In genomic region chrX:159954430-159954779, GRCm38 (mm10) we compare ENCODE assay signal across 14 mouse cellular contexts. TPM values are rescaled to one million over a fixed set of nuclear protein-coding genes. Genes with fewer than 3 reads are reported as not detected.
DNase-seq lines count a peak whose midpoint lies in the region; ATAC-seq and TF ChIP-seq lines count a peak whose summit lies in the region.
"Had no signal": no experiment of that assay in that cellular context is flagged by ENCODE, and none has a peak within 500 bp of the region (broad histone marks: within the 10 kb centered on the region; RNA-seq: fewer than 3 reads in every experiment).

No protein-coding gene starts in this region.

- TF ChIP-seq POLR2A in MEL (IDR thresholded peaks at IDR 0.05; ENCODE audit: control insufficient read depth in 1 of 2, insufficient read depth in 1 of 2, low read depth in 1 of 2, low read length in 2 of 2, poor library complexity in 1 of 2): no peak

- DNase-seq in hindbrain, embryonic 14.5 days (ENCODE audit: low spot score): no peak
- DNase-seq in hindbrain, embryonic 11.5 days (ENCODE audit: low spot score): no peak
- DNase-seq in MEL (ENCODE audit: low read depth, low spot score): no peak
- peak; percentile 87 to 88 for DNase-seq in cerebellum, postnatal 14 days
- DNase-seq in lung, postnatal 4 days: no peak
- DNase-seq in urinary bladder, postnatal 10 days (ENCODE audit: low spot score): no peak
- DNase-seq: kidney, adult 2 months; kidney, postnatal 25 days; layer of hippocampus, adult 9-11 months; lung, adult 2 months; midbrain, embryonic 14.5 days; thymus, adult 18-20 months had no signal

- H3K27ac ChIP-seq in hindbrain, embryonic 14.5 days: no peak overlapping the region
- H3K27ac ChIP-seq in hindbrain, embryonic 11.5 days (ENCODE audit: low read depth, low read length): no peak overlapping the region
- peak overlapping the region; percentile 32 for H3K27ac ChIP-seq in MEL (ENCODE audit: control insufficient read depth, low read depth, low read length)
- H3K27ac ChIP-seq: embryonic facial prominence, embryonic 12.5 days had no signal

- no peak for TF ChIP-seq CTCF in MEL (IDR thresholded peaks at IDR 0.05 in 2 of 3, conservative IDR thresholded peaks at IDR 0.05 in 1 of 3; ENCODE audit: control insufficient read depth in 1 of 3, insufficient read depth in 1 of 3, low read depth in 2 of 3, low read length in 3 of 3, poor library complexity in 1 of 3, severe bottlenecking in 1 of 3)

- no peaks in the 10 kb centered on the region for H3K79me2 ChIP-seq in MEL (ENCODE audit: control insufficient read depth, insufficient read depth, low read length, poor library complexity)

- ATAC-seq in hindbrain, embryonic 14.5 days (ENCODE audit: low FRiP score): peak; percentile 24; the same call in 1 of the 2 replicates
- ATAC-seq in hindbrain, embryonic 11.5 days (ENCODE audit: low FRiP score): no peak
- peak; percentile 88 for ATAC-seq in cerebellum, adult (ENCODE audit: insufficient number of reproducible peaks, low FRiP score, low TSS enrichment)

- H3K36me3 ChIP-seq in hindbrain, embryonic 14.5 days (replicated peaks; ENCODE audit: control insufficient read depth, insufficient read depth): no peaks in the 10 kb centered on the region
- no peaks in the 10 kb centered on the region for H3K36me3 ChIP-seq in hindbrain, embryonic 11.5 days (ENCODE audit: control insufficient read depth, insufficient read depth, low read length)
- H3K36me3 ChIP-seq in MEL (ENCODE audit: control insufficient read depth in 1 of 2, insufficient read depth in 2 of 2, low read length in 2 of 2): peaks cover 0 to 14% of the 10 kb centered on the region in 2 experiments; a peak in 2 of 4 replicates
- H3K36me3 ChIP-seq: embryonic facial prominence, embryonic 12.5 days had no signal

- TF ChIP-seq EP300 in MEL (IDR thresholded peaks at IDR 0.05; ENCODE audit: low read depth in 1 of 2, low read length in 2 of 2): no peak

- H3K27me3 ChIP-seq in hindbrain, embryonic 14.5 days (ENCODE audit: control insufficient read depth, insufficient read depth, low read length): peaks cover 18% of the 10 kb centered on the region; the same call in 1 of the 2 replicates
- H3K27me3 ChIP-seq in hindbrain, embryonic 11.5 days (ENCODE audit: control insufficient read depth, insufficient read depth, low read length): peaks cover 2% of the 10 kb centered on the region
- H3K27me3 ChIP-seq in MEL (ENCODE audit: control insufficient read depth in 1 of 2, insufficient read depth in 2 of 2, low read length in 2 of 2): no peaks in the 10 kb centered on the region

- 67% methylated on average over 4 of the region's 4 CpGs for WGBS in hindbrain, embryonic 14.5 days
- 71% methylated on average over 4 of the region's 4 CpGs for WGBS in hindbrain, embryonic 11.5 days

- no peaks in the 10 kb centered on the region for H3K4me1 ChIP-seq in hindbrain, embryonic 14.5 days (replicated peaks; ENCODE audit: control insufficient read depth, insufficient read depth, low read length)
- H3K4me1 ChIP-seq in hindbrain, embryonic 11.5 days (replicated peaks; ENCODE audit: control insufficient read depth, insufficient read depth, low read length): no peaks in the 10 kb centered on the region
- peaks cover 11 to 13% of the 10 kb centered on the region in 2 experiments for H3K4me1 ChIP-seq in MEL (ENCODE audit: control insufficient read depth in 1 of 2, insufficient read depth in 2 of 2, low read length in 2 of 2)
- H3K4me1 ChIP-seq: embryonic facial prominence, embryonic 12.5 days had no signal

- no peak for TF ChIP-seq RAD21 in MEL (IDR thresholded peaks at IDR 0.05; ENCODE audit: low read depth, low read length)

- H3K9me3 ChIP-seq in hindbrain, embryonic 14.5 days (ENCODE audit: control insufficient read depth, low read length): no peaks in the 10 kb centered on the region
- no peaks in the 10 kb centered on the region for H3K9me3 ChIP-seq in hindbrain, embryonic 11.5 days (ENCODE audit: control insufficient read depth, low read length)
- H3K9me3 ChIP-seq in MEL (replicated peaks; ENCODE audit: insufficient read depth, low read length): no peaks in the 10 kb centered on the region
- H3K9me3 ChIP-seq: embryonic facial prominence, embryonic 12.5 days had no signal

- no peak overlapping the region for H3K4me3 ChIP-seq in hindbrain, embryonic 14.5 days (replicated peaks; ENCODE audit: low read length)
- H3K4me3 ChIP-seq in hindbrain, embryonic 11.5 days (ENCODE audit: low read depth, low read length): no peak overlapping the region
- peak overlapping the region in 1 of 2 experiments; percentile 43; a peak in 2 of 4 replicates for H3K4me3 ChIP-seq in MEL (ENCODE audit: control insufficient read depth in 1 of 2, insufficient read depth in 1 of 2, low read depth in 2 of 2, low read length in 2 of 2)
- H3K4me3 ChIP-seq: embryonic facial prominence, embryonic 12.5 days had no signal

- no peak overlapping the region for H3K9ac ChIP-seq in hindbrain, embryonic 14.5 days
- H3K9ac ChIP-seq in hindbrain, embryonic 11.5 days (ENCODE audit: low read depth, low read length): no peak overlapping the region
- no peak overlapping the region for H3K9ac ChIP-seq in MEL (ENCODE audit: control insufficient read depth, low read depth, low read length, poor library complexity, severe bottlenecking)
- H3K9ac ChIP-seq: embryonic facial prominence, embryonic 12.5 days had no signal

- no peak overlapping the region for H3K4me2 ChIP-seq in hindbrain, embryonic 14.5 days (replicated peaks)
- no peak overlapping the region for H3K4me2 ChIP-seq in hindbrain, embryonic 11.5 days (replicated peaks; ENCODE audit: low read depth, low read length)
- H3K4me2 ChIP-seq: embryonic facial prominence, embryonic 12.5 days had no signal

TF ChIP-seq in MEL, 35 proteins besides CTCF, POLR2A, EP300 and RAD21:
- TF ChIP-seq HCFC1 (IDR thresholded peaks at IDR 0.05; ENCODE audit: low read depth, low read length) (no peak), MAX (IDR thresholded peaks at IDR 0.05; ENCODE audit: low read length) (no peak), MAZ (IDR thresholded peaks at IDR 0.05; ENCODE audit: low read depth, low read length) (no peak), POLR2AphosphoS2 (IDR thresholded peaks at IDR 0.05; ENCODE audit: low read length) (no peak), JUND (IDR thresholded peaks at IDR 0.05; ENCODE audit: low read depth, low read length) (no peak), USF2 (IDR thresholded peaks at IDR 0.05; ENCODE audit: borderline replicate concordance in 1 of 2, insufficient read depth in 1 of 2, low read depth in 1 of 2, low read length in 2 of 2) (no peak), ZKSCAN1 (IDR thresholded peaks at IDR 0.05; ENCODE audit: low read depth, low read length) (no peak), NELFE (IDR thresholded peaks at IDR 0.05; ENCODE audit: low read depth, low read length) (no peak), ZNF384 (IDR thresholded peaks at IDR 0.05; ENCODE audit: low read depth, low read length) (no peak), BHLHE40 (IDR thresholded peaks at IDR 0.05; ENCODE audit: borderline replicate concordance, low read depth, low read length) (no peak), SMC3 (IDR thresholded peaks at IDR 0.05; ENCODE audit: low read depth, low read length) (no peak), NRF1 (IDR thresholded peaks at IDR 0.05; ENCODE audit: insufficient read depth, low read depth, low read length, poor library complexity, severe bottlenecking) (no peak)

RNA-seq across cellular contexts. Expression of gene Map3k15, which starts 33.8 kb away (rescaled TPM):
- 0.18 and 0.32 TPM in 2 replicates for polyA plus RNA-seq in hindbrain, embryonic 14.5 days (2014; fragmentation: Nextera tagmentation; extraction: Ambion mirVana)
- polyA plus RNA-seq in hindbrain, embryonic 11.5 days (2014; fragmentation: Nextera tagmentation; extraction: Ambion mirVana): 0.32 and 0.46 TPM in 2 replicates
- total RNA-seq in MEL (2012; rRNA removed): 12.7 and 14.8 TPM in 2 replicates
- polyA plus RNA-seq in MEL (2012; ENCODE audit: insufficient read depth in 1 of 2, insufficient read length in 2 of 2, low read depth in 1 of 2, low replicate concordance in 2 of 2, missing spikeins in 1 of 2): 10 to 100 TPM in 1 of 2 experiments, not detected in 1; 16.9 TPM

Comparison
In these comparisons a context has a peak if more than half of its experiments do, and no peak if none do; other contexts are left out.
1. DNase-seq: peak in cerebellum, postnatal 14 days (2 of 2); none in hindbrain, embryonic 14.5 days (single experiment), hindbrain, embryonic 11.5 days (single experiment), MEL (single experiment), lung, postnatal 4 days (0 of 2) and urinary bladder, postnatal 10 days (single experiment).